Mouse (Mus musculus): ENCODE measurements around the gene Kdelc2. TPM values are rescaled to one million over a fixed set of nuclear protein-coding genes. Genes with fewer than 3 reads are reported as not detected.

Gene Kdelc2
- polyA plus RNA-seq, 1 experiment = not detected

- no peaks in the 10 kb centered on the region for H3K4me1 ChIP-seq (ENCODE audit: control insufficient read depth)
- no peaks in the 10 kb centered on the region for H3K9me3 ChIP-seq (ENCODE audit: control insufficient read depth, low read length)
- H3K4me3 ChIP-seq (replicated peaks) = no peak overlapping the region
- peaks cover 7% of the 10 kb centered on the region for H3K27me3 ChIP-seq (ENCODE audit: control insufficient read depth)
- TF ChIP-seq TAL1 (IDR thresholded peaks at IDR 0.05; ENCODE audit: low read length) = no peak
- TF ChIP-seq GATA1 (IDR thresholded peaks at IDR 0.05; ENCODE audit: low read length) = no peak
- H3K36me3 ChIP-seq (ENCODE audit: control insufficient read depth) = no peaks in the 10 kb centered on the region
These were observed 37.4 kb upstream of the Kdelc2 start for GRCm38 (mm10) chr9:53346402-53346801.

GRCm38 (mm10) chr9:53349211-53349610 lies 34.6 kb upstream of the Kdelc2 start:
- Histone ChIP-seq H3K4me1 (ENCODE audit: control insufficient read depth) (no peaks in the 10 kb centered on the region), H3K9me3 (ENCODE audit: control insufficient read depth, low read length) (no peaks in the 10 kb centered on the region), H3K36me3 (ENCODE audit: control insufficient read depth) (no peaks in the 10 kb centered on the region), H3K4me3 (replicated peaks) (no peak overlapping the region), H3K27me3 (ENCODE audit: control insufficient read depth) (no peaks in the 10 kb centered on the region)
- TF ChIP-seq TAL1 (IDR thresholded peaks at IDR 0.05; ENCODE audit: low read length) = no peak
- TF ChIP-seq GATA1 (IDR thresholded peaks at IDR 0.05; ENCODE audit: low read length) = no peak

- Histone ChIP-seq H3K4me3 (replicated peaks) (no peak overlapping the region), H3K4me1 (ENCODE audit: control insufficient read depth) (no peaks in the 10 kb centered on the region), H3K36me3 (ENCODE audit: control insufficient read depth) (no peaks in the 10 kb centered on the region), H3K27me3 (ENCODE audit: control insufficient read depth) (no peaks in the 10 kb centered on the region), H3K9me3 (ENCODE audit: control insufficient read depth, low read length) (no peaks in the 10 kb centered on the region)
- TF ChIP-seq TAL1 (IDR thresholded peaks at IDR 0.05; ENCODE audit: low read length) (no peak), GATA1 (IDR thresholded peaks at IDR 0.05; ENCODE audit: low read length) (no peak)
These were observed 33.5 kb upstream of the Kdelc2 start for GRCm38 (mm10) chr9:53350331-53350730.

- Histone ChIP-seq H3K36me3 (ENCODE audit: control insufficient read depth) (no peaks in the 10 kb centered on the region), H3K4me3 (replicated peaks) (no peak overlapping the region), H3K4me1 (ENCODE audit: control insufficient read depth) (no peaks in the 10 kb centered on the region), H3K9me3 (ENCODE audit: control insufficient read depth, low read length) (no peaks in the 10 kb centered on the region), H3K27me3 (ENCODE audit: control insufficient read depth) (no peaks in the 10 kb centered on the region)
- TF ChIP-seq TAL1 (IDR thresholded peaks at IDR 0.05; ENCODE audit: low read length) = no peak
These were observed 31.9 kb upstream of the Kdelc2 start for GRCm38 (mm10) chr9:53351899-53352298.

GRCm38 (mm10) chr9:53353161-53353560 lies 30.7 kb upstream of the Kdelc2 start:
- Histone ChIP-seq H3K36me3 (ENCODE audit: control insufficient read depth) (no peaks in the 10 kb centered on the region), H3K4me1 (ENCODE audit: control insufficient read depth) (no peaks in the 10 kb centered on the region), H3K9me3 (ENCODE audit: control insufficient read depth, low read length) (no peaks in the 10 kb centered on the region), H3K27me3 (ENCODE audit: control insufficient read depth) (no peaks in the 10 kb centered on the region), H3K4me3 (replicated peaks) (no peak overlapping the region)
- TF ChIP-seq GATA1 (IDR thresholded peaks at IDR 0.05; ENCODE audit: low read length) (no peak), TAL1 (IDR thresholded peaks at IDR 0.05; ENCODE audit: low read length) (no peak)

- Histone ChIP-seq H3K9me3 (ENCODE audit: control insufficient read depth, low read length) (no peaks in the 10 kb centered on the region), H3K36me3 (ENCODE audit: control insufficient read depth) (no peaks in the 10 kb centered on the region), H3K27me3 (ENCODE audit: control insufficient read depth) (no peaks in the 10 kb centered on the region), H3K4me3 (replicated peaks) (no peak overlapping the region), H3K4me1 (ENCODE audit: control insufficient read depth) (no peaks in the 10 kb centered on the region)
- TF ChIP-seq GATA1 (IDR thresholded peaks at IDR 0.05; ENCODE audit: low read length) (no peak), TAL1 (IDR thresholded peaks at IDR 0.05; ENCODE audit: low read length) (no peak)
These were observed 27.3 kb upstream of the Kdelc2 start for GRCm38 (mm10) chr9:53356219-53357155.

GRCm38 (mm10) chr9:53371339-53371738 lies 12.5 kb upstream of the Kdelc2 start:
- Histone ChIP-seq H3K9me3 (ENCODE audit: control insufficient read depth, low read length) (no peaks in the 10 kb centered on the region), H3K4me3 (replicated peaks) (no peak overlapping the region), H3K4me1 (ENCODE audit: control insufficient read depth) (no peaks in the 10 kb centered on the region), H3K27me3 (ENCODE audit: control insufficient read depth) (no peaks in the 10 kb centered on the region), H3K36me3 (ENCODE audit: control insufficient read depth) (no peaks in the 10 kb centered on the region)
- TF ChIP-seq TAL1 (IDR thresholded peaks at IDR 0.05; ENCODE audit: low read length) = no peak
- TF ChIP-seq GATA1 (IDR thresholded peaks at IDR 0.05; ENCODE audit: low read length) = no peak

- H3K9me3 ChIP-seq (ENCODE audit: control insufficient read depth, low read length) = no peaks in the 10 kb centered on the region
- no peaks in the 10 kb centered on the region for H3K36me3 ChIP-seq (ENCODE audit: control insufficient read depth)
- H3K4me3 ChIP-seq (replicated peaks) = no peak overlapping the region
- no peak for TF ChIP-seq GATA1 (IDR thresholded peaks at IDR 0.05; ENCODE audit: low read length)
- no peak for TF ChIP-seq TAL1 (IDR thresholded peaks at IDR 0.05; ENCODE audit: low read length)
- H3K4me1 ChIP-seq (ENCODE audit: control insufficient read depth) = no peaks in the 10 kb centered on the region
- H3K27me3 ChIP-seq (ENCODE audit: control insufficient read depth) = no peaks in the 10 kb centered on the region
These were observed 7.9 kb upstream of the Kdelc2 start for GRCm38 (mm10) chr9:53375907-53376306.

GRCm38 (mm10) chr9:53376820-53377219 lies 7.0 kb upstream of the Kdelc2 start:
- Histone ChIP-seq H3K4me1 (ENCODE audit: control insufficient read depth) (no peaks in the 10 kb centered on the region), H3K4me3 (replicated peaks) (no peak overlapping the region), H3K27me3 (ENCODE audit: control insufficient read depth) (no peaks in the 10 kb centered on the region), H3K36me3 (ENCODE audit: control insufficient read depth) (no peaks in the 10 kb centered on the region), H3K9me3 (ENCODE audit: control insufficient read depth, low read length) (no peaks in the 10 kb centered on the region)
- TF ChIP-seq TAL1 (IDR thresholded peaks at IDR 0.05; ENCODE audit: low read length) (no peak), GATA1 (IDR thresholded peaks at IDR 0.05; ENCODE audit: low read length) (no peak)

Data from erythroblast, embryonic 14.5 days (primary cell).